Mouse (Mus musculus) CH12.LX (cell line): ENCODE measurements at regions not wholly inside any gene's neighbourhood (a gene's known extent, or its start where the extent isn't known, plus 50 kb on each side); places are given as distances from the start of the nearest gene placed in this dataset.

Experiments
- DNase-seq: peaks from one replicate; pipeline ENCODE4 v3.0.0-alpha.2; 2013; ENCODE audit errors: extremely low read depth
- H3K27ac ChIP-seq: 2 replicates; pipeline ENCODE4 v1.5.1; 2012; ENCODE audit warnings: low read depth, mild to moderate bottlenecking, control low read depth, moderate library complexity; ENCODE audit not compliant: insufficient read depth
- H3K27me3 ChIP-seq: replicated peaks from 2 replicates; pipeline ENCODE3; 2012; ENCODE audit warnings: inconsistent platforms
- H3K36me3 ChIP-seq, 2 experiments: replicated peaks in 1 of 2; 2 replicates each; pipeline versions ENCODE3 to v1.6.1; 2012; ENCODE audit warnings: inconsistent platforms in 1 of 2, low read length in 1 of 2, mild to moderate bottlenecking in 1 of 2, mixed read lengths in 1 of 2, moderate library complexity in 1 of 2; ENCODE audit not compliant: control insufficient read depth in 1 of 2, insufficient read depth in 1 of 2
- H3K4me1 ChIP-seq, 2 experiments: 2 replicates each; pipeline ENCODE4 v1.6.1; 2012; ENCODE audit warnings: inconsistent platforms in 1 of 2, moderate library complexity in 1 of 2; ENCODE audit not compliant: insufficient read depth in 2 of 2, control insufficient read depth in 1 of 2
- H3K4me2 ChIP-seq: 2 replicates; pipeline ENCODE4 v1.6.1; 2012; ENCODE audit warnings: low read depth, mild to moderate bottlenecking, control low read depth; ENCODE audit not compliant: poor library complexity, insufficient read depth, severe bottlenecking
- H3K4me3 ChIP-seq, 3 experiments: fragments of 150-350 bp in 1 of 3; sonication (generic) in 1 of 3; replicated peaks in 1 of 3; 2 replicates each; pipeline versions ENCODE3 to v1.5.1; 2011 to 2012; ENCODE audit warnings: low read depth in 2 of 3, low read length in 2 of 3, mild to moderate bottlenecking in 2 of 3, moderate library complexity in 2 of 3, control low read depth in 1 of 3, improper control_type of control experiment in 1 of 3, inconsistent platforms in 1 of 3, mixed read lengths in 1 of 3; ENCODE audit not compliant: poor library complexity in 1 of 3
- H3K79me2 ChIP-seq: replicated peaks from 2 replicates; pipeline ENCODE4 v1.6.1; 2012; ENCODE audit warnings: mild to moderate bottlenecking, moderate library complexity; ENCODE audit not compliant: control insufficient read depth, poor library complexity, insufficient read depth, severe bottlenecking; ENCODE audit errors: extremely low read depth
- H3K9ac ChIP-seq: 2 replicates; pipeline ENCODE4 v1.6.1; 2012; ENCODE audit warnings: low read depth, mild to moderate bottlenecking, control low read depth, moderate library complexity; ENCODE audit not compliant: insufficient read depth
- H3K9me3 ChIP-seq: replicated peaks from 2 replicates; pipeline ENCODE3; 2012; ENCODE audit warnings: low read length, inconsistent platforms, mixed read lengths
- CHD1 ChIP-seq: IDR thresholded peaks from 2 replicates; pipeline ENCODE4 v1.6.1; 2012; ENCODE audit warnings: low read depth, low read length, improper control_type of control experiment, inconsistent platforms
- EP300 ChIP-seq: IDR thresholded peaks from 2 replicates; pipeline ENCODE4 v1.6.1; 2011; ENCODE audit warnings: low read length, improper control_type of control experiment
- ETS1 ChIP-seq: conservative IDR thresholded peaks from 2 replicates; pipeline ENCODE4 v1.6.1; 2012; ENCODE audit warnings: low read depth, mild to moderate bottlenecking, inconsistent platforms, low read length, improper control_type of control experiment, moderate library complexity
- HCFC1 ChIP-seq: IDR thresholded peaks from 2 replicates; pipeline ENCODE4 v1.6.1; 2012; ENCODE audit warnings: low read depth, mild to moderate bottlenecking, inconsistent platforms, low read length, improper control_type of control experiment
- JUND ChIP-seq: conservative IDR thresholded peaks from 2 replicates; pipeline ENCODE4 v1.6.1; 2011; ENCODE audit warnings: low read depth, low read length, improper control_type of control experiment
- KAT2A ChIP-seq: IDR thresholded peaks from 2 replicates; pipeline ENCODE4 v1.6.1; 2012; ENCODE audit warnings: low read length, improper control_type of control experiment, inconsistent platforms; ENCODE audit not compliant: insufficient replicate concordance
- MEF2A ChIP-seq: IDR thresholded peaks from 2 replicates; pipeline ENCODE4 v1.6.1; 2014; ENCODE audit warnings: low read depth, mild to moderate bottlenecking, inconsistent platforms, low read length, improper control_type of control experiment, borderline replicate concordance
- MXI1 ChIP-seq: IDR thresholded peaks from 2 replicates; pipeline ENCODE4 v1.6.1; 2011; ENCODE audit warnings: mild to moderate bottlenecking, low read depth, low read length, improper control_type of control experiment
- NELFE ChIP-seq: IDR thresholded peaks from 2 replicates; pipeline ENCODE4 v1.6.1; 2011; ENCODE audit warnings: low read depth, low read length, improper control_type of control experiment
- POLR2A ChIP-seq: IDR thresholded peaks from 2 replicates; pipeline ENCODE4 v1.6.1; 2011; ENCODE audit warnings: low read depth, mild to moderate bottlenecking, improper control_type of control experiment, low read length
- POLR2AphosphoS2 ChIP-seq: IDR thresholded peaks from 2 replicates; pipeline ENCODE4 v1.6.1; 2011; ENCODE audit warnings: low read depth, low read length, improper control_type of control experiment
- RAD21 ChIP-seq: IDR thresholded peaks from 2 replicates; pipeline ENCODE4 v1.6.1; 2011; ENCODE audit warnings: low read depth, mild to moderate bottlenecking, low read length, improper control_type of control experiment, moderate library complexity
- SIN3A ChIP-seq: IDR thresholded peaks from 2 replicates; pipeline ENCODE4 v1.6.1; 2012; ENCODE audit warnings: low read length, improper control_type of control experiment, inconsistent platforms
- SMC3 ChIP-seq: IDR thresholded peaks from 2 replicates; pipeline ENCODE4 v1.6.1; 2011; ENCODE audit warnings: low read depth, low read length, improper control_type of control experiment
- TBP ChIP-seq: conservative IDR thresholded peaks from 2 replicates; pipeline ENCODE4 v1.6.1; 2011; ENCODE audit warnings: low read depth, low read length, improper control_type of control experiment
- USF1 ChIP-seq: IDR thresholded peaks from 2 replicates; pipeline ENCODE4 v1.6.1; 2014; ENCODE audit warnings: low read depth, mild to moderate bottlenecking, inconsistent platforms, low read length, improper control_type of control experiment
- ZKSCAN1 ChIP-seq: IDR thresholded peaks from 2 replicates; pipeline ENCODE4 v1.6.1; 2012; ENCODE audit warnings: low read depth, inconsistent platforms, low read length, improper control_type of control experiment, borderline replicate concordance
- ZNF384 ChIP-seq: IDR thresholded peaks from 2 replicates; pipeline ENCODE4 v1.6.1; 2012; ENCODE audit warnings: low read depth, low read length, improper control_type of control experiment, inconsistent platforms
- dilution Hi-C: fragments of 300-500 bp; cut with MboI; formaldehyde crosslinking; loops from 2 replicates; pipeline ENCODE4 v1.14.3; 2020; ENCODE audit warnings: low sequenced_read_pairs; ENCODE audit not compliant: extremely low pct_unique_long_range_greater_than_20kb, extremely low pct_ligation_motif_present
- in situ Hi-C: fragments of 300-500 bp; cut with MboI; formaldehyde crosslinking; loops from 3 replicates; pipeline ENCODE4 v1.14.3; 2019; ENCODE audit warnings: low sequenced_read_pairs, low pct_ligation_motif_present, low pct_unique_long_range_greater_than_20kb, mixed read lengths

GRCm38 (mm10) chr16:93213618-93214017, 387.7 kb upstream of the Runx1 start:
- Histone ChIP-seq H3K27me3 (no peaks in the 10 kb centered on the region), H3K9me3 (peaks cover 3% of the 10 kb centered on the region), H3K4me1 (peaks cover 0 to 9% of the 10 kb centered on the region in 2 experiments; a peak in 1 of 4 replicates), H3K36me3 (no peaks in the 10 kb centered on the region), H3K27ac (no peak overlapping the region), H3K9ac (no peak overlapping the region), H3K4me2 (no peak overlapping the region), H3K4me3 (no peak overlapping the region), H3K79me2 (no peaks in the 10 kb centered on the region)
- TF ChIP-seq USF1, result no peak
- TF ChIP-seq HCFC1, result no peak
- no peak for TF ChIP-seq KAT2A
- TF ChIP-seq MEF2A, result no peak
- no peak for TF ChIP-seq POLR2A
- no peak for TF ChIP-seq ETS1
- TF ChIP-seq SMC3, result no peak
- no peak for TF ChIP-seq TBP
- no peak for TF ChIP-seq ZNF384
- no peak for TF ChIP-seq CHD1
- TF ChIP-seq SIN3A, result no peak
- TF ChIP-seq RAD21, result no peak
- TF ChIP-seq POLR2AphosphoS2, result no peak
- no peak for TF ChIP-seq EP300
- TF ChIP-seq ZKSCAN1, result no peak
- DNase-seq, result no peak
- in situ Hi-C loops (no loop called here), dilution Hi-C loops (no loop called here)

- no peaks in the 10 kb centered on the region for H3K9me3 ChIP-seq
- no peak overlapping the region for H3K4me2 ChIP-seq
- no peak for DNase-seq
- H3K36me3 ChIP-seq, result no peaks in the 10 kb centered on the region
- H3K27me3 ChIP-seq, result no peaks in the 10 kb centered on the region
- TF ChIP-seq NELFE (no peak), MXI1 (no peak), JUND (no peak)
- no peaks in the 10 kb centered on the region for H3K4me1 ChIP-seq
- dilution Hi-C loops, result no loop called here
- H3K79me2 ChIP-seq, result no peaks in the 10 kb centered on the region
- no peak overlapping the region for H3K27ac ChIP-seq
- H3K4me3 ChIP-seq, result no peak overlapping the region
- in situ Hi-C loops, result no loop called here
- H3K9ac ChIP-seq, result no peak overlapping the region
Observed at GRCm38 (mm10) chr16:93207675-93208074, 381.7 kb upstream of the Runx1 start.
